Mouse (Mus musculus) heart, adult 2 months (tissue): ENCODE measurements around the gene Mafb. TPM values are rescaled to one million over a fixed set of nuclear protein-coding genes. Genes with fewer than 3 reads are reported as not detected.

Source experiments
- DNase-seq, 2 experiments: peaks; one replicate each; pipeline ENCODE4 v3.0.0; 2021
- H3K27ac ChIP-seq: fragments of 200-600 bp; 2 replicates; pipeline ENCODE4 v1.8.1; 2022
- H3K27me3 ChIP-seq: fragments of 200-500 bp; 2 replicates; pipeline ENCODE4 v1.6.1; 2012; ENCODE audit warnings: mild to moderate bottlenecking, low read length, inconsistent platforms, mixed read lengths; ENCODE audit not compliant: control insufficient read depth, insufficient read depth
- H3K36me3 ChIP-seq: fragments of 200-500 bp; 2 replicates; pipeline ENCODE4 v1.6.1; 2012; ENCODE audit warnings: low read length, inconsistent platforms; ENCODE audit not compliant: control insufficient read depth, insufficient read depth
- H3K4me1 ChIP-seq: fragments of 200-500 bp; 2 replicates; pipeline ENCODE4 v1.6.1; 2011; ENCODE audit warnings: low read length; ENCODE audit not compliant: control insufficient read depth, insufficient read depth
- H3K4me3 ChIP-seq: fragments of 200-600 bp; 2 replicates; pipeline ENCODE4 v1.8.1; 2022
- H3K79me2 ChIP-seq: fragments of 200-500 bp; replicated peaks from 2 replicates; pipeline ENCODE4 v1.6.1; 2012; ENCODE audit warnings: mild to moderate bottlenecking, inconsistent platforms, low read length, moderate library complexity, mixed read lengths; ENCODE audit not compliant: control insufficient read depth, insufficient read depth
- H3K9ac ChIP-seq: fragments of 200-500 bp; 2 replicates; pipeline ENCODE4 v1.6.1; 2012; ENCODE audit warnings: low read depth, mild to moderate bottlenecking, control low read depth, inconsistent platforms, low read length, mixed read lengths
- CTCF ChIP-seq: fragments of 200-600 bp; IDR thresholded peaks from 2 replicates; pipeline ENCODE4 v1.8.1; 2022; ENCODE audit warnings: antibody characterized with exemption, mild to moderate bottlenecking, moderate library complexity
- EP300 ChIP-seq: fragments of 200-500 bp; IDR thresholded peaks from 2 replicates; pipeline ENCODE4 v1.6.1; 2011; ENCODE audit warnings: low read depth, low read length, control low read depth; ENCODE audit not compliant: insufficient read depth
- POLR2A ChIP-seq: fragments of 200-500 bp; IDR thresholded peaks from 2 replicates; pipeline ENCODE4 v1.6.1; 2011; ENCODE audit warnings: mild to moderate bottlenecking, low read depth, low read length, control low read depth; ENCODE audit not compliant: insufficient read depth
- WGBS: fragments of 180-500 bp; shearing (Covaris S2); methylation state at CpG from one replicate; pipeline ENCODE4 v1.1.7; 2018; 5-methylcytosine and 5-hydroxymethylcytosine counted together
- intact Hi-C: fragments of 180-260 bp; cut with DNase I; formaldehyde crosslinking; loops from one replicate; pipeline ENCODE4 v1.15.1; 2025
- polyA plus RNA-seq: library from polyadenylated mRNA; depleted of rRNA; stranded (reverse); fragments of >200 nt; gene quantifications from 2 replicates; pipeline ENCODE4 v1.2.3, GENCODE M21; 2012
- total RNA-seq, 2 experiments: library from RNA; stranded (reverse); gene quantifications; 2 replicates each; pipeline ENCODE4 v1.2.3; 2021

Gene Mafb
- total and polyA plus RNA-seq, 3 experiments, result 3.8 to 15.8 (median 11.5) TPM

DNA sequence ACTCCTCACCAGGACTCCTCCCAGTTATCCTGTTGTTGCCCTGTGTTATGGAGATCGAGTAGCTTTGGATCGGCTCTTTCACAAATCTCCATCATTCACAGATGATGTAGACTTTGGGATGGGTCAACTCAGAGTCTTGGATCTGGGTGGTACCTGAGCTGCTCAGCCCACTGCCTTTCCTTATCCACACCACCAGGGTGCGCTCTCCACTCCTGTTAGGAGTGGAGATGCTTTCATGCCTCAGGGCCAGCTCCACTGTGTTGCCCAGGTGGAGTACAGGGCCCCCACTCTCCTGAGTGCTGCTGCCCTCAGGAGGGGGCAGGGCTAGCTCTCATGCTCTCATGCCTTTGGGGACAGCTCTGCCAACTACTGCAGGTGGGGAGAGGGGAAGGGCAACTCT is 40.9 kb upstream of the Mafb start:
- intact Hi-C loops, result no loop called here
- DNase-seq, result no peak
- H3K36me3 ChIP-seq, result no peaks in the 10 kb centered on the region
- H3K27ac ChIP-seq, result no peak overlapping the region
- no peaks in the 10 kb centered on the region for H3K27me3 ChIP-seq
- no peaks in the 10 kb centered on the region for H3K79me2 ChIP-seq
- H3K9ac ChIP-seq, result no peak overlapping the region
- 82% methylated on average over 3 of the region's 3 CpGs for WGBS
- TF ChIP-seq CTCF (peak; percentile 64), EP300 (no peak)
- H3K4me1 ChIP-seq, result no peaks in the 10 kb centered on the region
- no peak overlapping the region for H3K4me3 ChIP-seq

DNA sequence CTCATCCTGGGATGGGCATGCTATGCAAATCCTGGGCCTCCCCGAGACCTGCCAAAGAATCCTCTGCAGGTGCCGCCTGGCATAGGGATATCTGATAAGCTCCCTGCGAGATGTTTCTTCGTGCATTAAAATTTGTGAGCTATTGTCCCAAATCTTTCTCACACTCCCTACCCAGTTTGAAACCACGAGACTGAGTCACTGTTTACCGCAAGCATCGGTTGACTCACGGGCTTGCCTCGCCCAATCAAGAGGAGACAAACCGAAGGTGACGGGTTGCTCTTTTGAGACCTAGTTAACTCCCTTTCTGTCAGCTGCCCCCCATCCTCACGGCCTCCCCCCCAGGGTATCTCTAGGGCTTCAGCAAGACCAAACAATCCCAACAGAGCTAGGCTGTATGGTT is 30.9 kb upstream of the Mafb start:
- WGBS, result 81% methylated on average over 12 of the region's 12 CpGs
- Histone ChIP-seq H3K9ac (no peak overlapping the region), H3K79me2 (no peaks in the 10 kb centered on the region), H3K27me3 (no peaks in the 10 kb centered on the region), H3K27ac (no peak overlapping the region), H3K4me3 (no peak overlapping the region), H3K4me1 (no peaks in the 10 kb centered on the region), H3K36me3 (no peaks in the 10 kb centered on the region)
- TF ChIP-seq EP300 (no peak), CTCF (no peak), POLR2A (no peak)
- intact Hi-C loops, result no loop called here
- no peak for DNase-seq

DNA sequence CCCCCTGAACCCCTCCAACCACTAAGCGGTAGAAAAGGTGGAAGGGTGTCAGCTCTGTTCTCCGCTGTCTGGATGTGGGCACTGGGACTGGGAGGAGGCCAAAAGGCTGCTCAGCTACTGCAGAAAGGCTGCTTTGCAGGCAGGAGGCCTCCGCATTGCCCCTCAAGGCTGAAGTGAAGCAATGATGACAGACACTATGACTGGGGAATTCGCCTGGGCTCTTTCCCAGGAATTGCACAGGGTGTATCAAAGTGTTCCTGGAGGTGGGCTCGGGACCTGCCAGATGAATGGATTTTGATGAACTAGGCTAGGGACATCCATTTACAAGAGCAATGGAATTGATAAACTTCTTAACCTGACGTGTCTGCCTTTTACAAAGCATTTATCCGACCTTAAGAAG is 27.9 kb upstream of the Mafb start:
- 76% methylated on average over 7 of the region's 7 CpGs for WGBS
- Histone ChIP-seq H3K9ac (no peak overlapping the region), H3K79me2 (no peaks in the 10 kb centered on the region), H3K27ac (no peak overlapping the region), H3K4me1 (no peaks in the 10 kb centered on the region), H3K27me3 (no peaks in the 10 kb centered on the region), H3K4me3 (no peak overlapping the region), H3K36me3 (no peaks in the 10 kb centered on the region)
- intact Hi-C loops, result loop anchor here (1.0 kb wide), 1 partner anchor 21 kb away; no protein-coding TSS in a partner anchor
- DNase-seq, result no peak
- TF ChIP-seq CTCF, result no peak

DNA sequence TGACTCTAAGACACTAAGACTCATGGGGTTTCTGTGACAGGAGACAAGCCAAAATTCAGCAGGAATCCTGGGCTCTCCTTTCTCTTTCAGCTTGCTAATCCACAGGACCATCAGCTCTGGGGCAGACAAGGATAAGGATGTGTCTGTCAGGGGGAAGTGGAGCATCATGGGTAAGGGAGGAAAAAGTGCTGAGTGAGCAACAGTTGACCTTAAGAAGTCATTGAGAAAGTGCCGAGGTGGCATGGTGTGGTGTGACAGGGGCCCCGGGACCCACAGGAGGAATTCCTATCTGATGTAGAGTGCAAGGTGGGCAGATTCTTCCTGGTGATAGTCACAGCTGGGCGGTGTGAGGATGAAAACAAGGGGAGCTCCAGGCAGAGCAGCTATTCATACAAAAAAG is 25.8 kb upstream of the Mafb start:
- Histone ChIP-seq H3K9ac (no peak overlapping the region), H3K27me3 (0 out of 2 replicates have a peak, but pooled peaks cover 2% of the 10 kb centered on the region), H3K4me1 (no peaks in the 10 kb centered on the region), H3K4me3 (no peak overlapping the region), H3K36me3 (no peaks in the 10 kb centered on the region), H3K79me2 (no peaks in the 10 kb centered on the region), H3K27ac (no peak overlapping the region)
- DNase-seq, result no peak
- TF ChIP-seq POLR2A, result no peak
- no peak for TF ChIP-seq CTCF
- no peak for TF ChIP-seq EP300
- intact Hi-C loops, result no loop called here
- WGBS, result 63% methylated on average over 3 of the region's 3 CpGs

DNA sequence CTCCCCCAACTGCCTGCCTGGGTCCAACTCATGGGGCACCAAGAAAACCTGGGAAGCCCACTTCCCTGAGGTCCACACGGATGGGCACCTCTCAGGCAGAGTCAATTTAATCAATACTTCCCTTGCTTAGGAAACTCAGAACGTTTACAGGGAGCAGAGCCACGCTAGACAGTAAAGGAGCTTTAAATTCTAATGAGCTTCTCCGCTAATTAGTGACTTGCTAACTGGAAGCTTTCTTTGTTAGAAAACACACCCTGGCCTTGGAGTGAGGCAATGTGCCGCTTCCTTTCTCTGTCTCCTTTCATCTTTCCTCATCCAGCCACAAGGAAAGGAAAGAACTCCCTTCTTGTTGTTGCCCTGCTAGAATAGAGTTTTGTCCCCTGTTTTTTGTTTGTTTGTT is 21.7 kb upstream of the Mafb start:
- WGBS, result 38% methylated on average over 5 of the region's 5 CpGs
- intact Hi-C loops, result no loop called here

DNA sequence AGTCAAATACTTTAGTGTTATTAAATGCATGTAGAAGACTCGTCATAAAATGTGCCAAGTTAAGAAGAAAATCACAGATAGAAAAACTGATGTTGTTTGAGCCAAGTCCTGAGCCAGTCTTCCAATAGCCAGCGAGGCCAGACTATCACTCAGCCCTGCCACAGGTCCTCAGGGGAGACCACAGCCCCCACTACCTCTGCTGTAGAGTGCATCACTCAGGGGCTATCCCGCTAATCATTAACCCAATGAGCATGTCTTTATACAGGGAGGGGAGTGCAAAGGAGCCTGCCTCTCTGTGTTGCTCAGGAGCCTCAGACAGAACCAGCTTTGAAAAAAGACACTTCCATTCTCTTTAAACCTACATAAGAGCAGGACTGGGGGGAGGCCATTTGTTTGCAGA is 16.6 kb upstream of the Mafb start:
- H3K27me3 ChIP-seq, result 0 out of 2 replicates have a peak, but pooled peaks cover 2% of the 10 kb centered on the region
- no peaks in the 10 kb centered on the region for H3K4me1 ChIP-seq
- no peak for TF ChIP-seq EP300
- TF ChIP-seq POLR2A, result no peak
- TF ChIP-seq CTCF, result no peak
- no peaks in the 10 kb centered on the region for H3K79me2 ChIP-seq
- no peak overlapping the region for H3K9ac ChIP-seq
- no peak overlapping the region for H3K27ac ChIP-seq
- DNase-seq, result no peak
- H3K4me3 ChIP-seq, result no peak overlapping the region
- intact Hi-C loops, result no loop called here
- no peaks in the 10 kb centered on the region for H3K36me3 ChIP-seq
- 68% methylated on average over 3 of the region's 3 CpGs for WGBS

More for the DNA sequence above, 21.7 kb upstream of the Mafb start:
- H3K27me3 ChIP-seq, result 0 out of 2 replicates have a peak, but pooled peaks cover 2% of the 10 kb centered on the region
- no peak for TF ChIP-seq EP300
- no peak for TF ChIP-seq POLR2A
- TF ChIP-seq CTCF, result no peak
- no peaks in the 10 kb centered on the region for H3K79me2 ChIP-seq
- H3K36me3 ChIP-seq, result no peaks in the 10 kb centered on the region
- H3K4me3 ChIP-seq, result no peak overlapping the region
- H3K27ac ChIP-seq, result no peak overlapping the region
- H3K4me1 ChIP-seq, result no peaks in the 10 kb centered on the region
- no peak for DNase-seq
- no peak overlapping the region for H3K9ac ChIP-seq
